Mouse (Mus musculus) lung, embryonic 14.5 days (tissue): ENCODE data around the gene Mcam. TPM values are rescaled to one million over a fixed set of nuclear protein-coding genes. Genes with fewer than 3 reads are reported as not detected.

Experiments
- ATAC-seq: fragments of 200-750 bp; cut with Nextera tagmentation; 2 replicates; pipeline ENCODE4 v1.8.0; 2017; ENCODE audit warnings: mild to moderate bottlenecking, moderate TSS enrichment, moderate library complexity; ENCODE audit not compliant: insufficient read depth
- DNase-seq: peaks from one replicate; pipeline ENCODE4 v3.0.0-alpha.2; 2015
- H3K27ac ChIP-seq: fragments of 300-500 bp; sonication (generic); 2 replicates; pipeline ENCODE4 v1.5.1; 2014; ENCODE audit warnings: low read depth, mild to moderate bottlenecking, moderate library complexity
- H3K27me3 ChIP-seq: fragments of 300-500 bp; sonication (generic); 2 replicates; pipeline ENCODE4 v1.6.1; 2014; ENCODE audit warnings: low read length, control low read depth; ENCODE audit not compliant: insufficient read depth
- H3K36me3 ChIP-seq: fragments of 300-500 bp; sonication (generic); 2 replicates; pipeline ENCODE4 v1.6.1; 2014; ENCODE audit warnings: control low read depth; ENCODE audit not compliant: insufficient read depth
- H3K4me1 ChIP-seq: fragments of 300-500 bp; sonication (generic); 2 replicates; pipeline ENCODE4 v1.6.1; 2014; ENCODE audit warnings: antibody characterized with exemption, control low read depth; ENCODE audit not compliant: insufficient read depth
- H3K4me2 ChIP-seq: fragments of 300-500 bp; sonication (generic); 2 replicates; pipeline ENCODE4 v1.6.1; 2014; ENCODE audit warnings: mild to moderate bottlenecking
- H3K4me3 ChIP-seq: fragments of 300-500 bp; sonication (generic); 2 replicates; pipeline ENCODE4 v1.5.1; 2014; ENCODE audit warnings: low read depth, low read length
- H3K9ac ChIP-seq: fragments of 300-500 bp; sonication (generic); 2 replicates; pipeline ENCODE4 v1.6.1; 2014
- H3K9me3 ChIP-seq: fragments of 300-500 bp; sonication (generic); 2 replicates; pipeline ENCODE4 v1.6.1; 2016; ENCODE audit warnings: low read depth, low read length, control low read depth
- CTCF ChIP-seq: IDR thresholded peaks from 2 replicates; pipeline ENCODE4 v1.5.1; 2016; ENCODE audit warnings: antibody characterized with exemption, low read depth
- WGBS: fragments of 180-500 bp; shearing (Covaris S2); extraction: QIAGEN DNeasy Blood & Tissue Kit; methylation state at CpG from one replicate; pipeline ENCODE4 v1.1.7; 2014; 5-methylcytosine and 5-hydroxymethylcytosine counted together
- polyA plus RNA-seq: library from polyadenylated mRNA; unstranded; fragments of >200 nt; fragmentation: Nextera tagmentation; extraction: Ambion mirVana; gene quantifications from 2 replicates; pipeline ENCODE4 v1.2.1, GENCODE M21; 2014

Gene Mcam
- polyA plus RNA-seq, 1 experiment from 2014 or later = 84.9 TPM

DNA sequence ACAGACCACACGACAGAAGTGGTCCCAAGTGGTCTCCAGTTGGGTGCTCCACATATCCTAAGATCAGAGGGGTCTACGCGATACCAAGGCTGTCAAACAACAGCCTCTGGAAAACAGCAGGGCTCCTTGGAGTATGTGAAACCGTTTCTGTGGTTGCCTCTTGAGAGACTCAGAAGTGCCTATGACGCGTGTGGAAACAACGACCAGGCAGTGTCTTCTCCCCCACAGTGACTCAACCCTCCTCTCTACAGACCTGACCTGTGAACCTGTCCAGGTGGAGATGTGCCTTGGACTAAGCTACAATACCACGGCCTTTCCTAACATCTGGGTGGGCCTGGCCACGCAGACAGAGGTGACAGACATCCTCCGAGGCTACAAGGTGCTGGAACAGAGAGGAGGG, 28.5 kb upstream of the Mcam start:
- no peak for TF ChIP-seq CTCF
- H3K27ac ChIP-seq = no peak overlapping the region
- H3K4me1 ChIP-seq = peaks cover 27% of the 10 kb centered on the region
- ATAC-seq (no peak), DNase-seq (no peak)
- H3K4me2 ChIP-seq = no peak overlapping the region
- peaks cover 47% of the 10 kb centered on the region for H3K36me3 ChIP-seq
- H3K4me3 ChIP-seq = no peak overlapping the region
- 76% methylated on average over 10 of the region's 10 CpGs for WGBS
- no peaks in the 10 kb centered on the region for H3K9me3 ChIP-seq
- no peaks in the 10 kb centered on the region for H3K27me3 ChIP-seq
- H3K9ac ChIP-seq = no peak overlapping the region

DNA sequence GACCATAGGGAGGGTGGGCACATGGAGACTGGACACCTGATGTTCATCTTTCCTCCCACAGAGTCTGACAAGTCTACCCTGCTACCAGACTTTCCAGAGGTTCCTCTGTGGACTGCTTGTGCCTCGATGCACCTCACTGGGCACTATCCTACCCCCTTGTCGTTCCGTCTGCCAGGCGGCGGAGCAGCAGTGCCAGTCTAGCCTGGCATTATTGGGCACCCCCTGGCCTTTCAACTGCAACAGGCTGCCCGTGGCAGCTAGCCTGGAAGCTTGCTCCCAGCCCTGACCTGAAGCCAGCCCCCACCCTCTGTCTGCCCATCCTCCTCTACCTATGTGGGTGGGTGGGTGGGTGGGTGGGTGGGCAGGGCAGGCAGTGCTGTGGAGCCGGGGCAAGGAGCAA, 28.1 kb upstream of the Mcam start:
- Histone ChIP-seq H3K36me3 (peaks cover 47% of the 10 kb centered on the region), H3K9ac (no peak overlapping the region), H3K9me3 (no peaks in the 10 kb centered on the region), H3K4me1 (peaks cover 27% of the 10 kb centered on the region), H3K27me3 (no peaks in the 10 kb centered on the region), H3K4me3 (no peak overlapping the region), H3K4me2 (no peak overlapping the region), H3K27ac (0 out of 2 replicates have a peak overlapping the region, but pooled peaks have one; percentile 91)
- no peak for TF ChIP-seq CTCF
- 90% methylated on average over 7 of the region's 7 CpGs for WGBS
- DNase-seq (no peak), ATAC-seq (no peak)

DNA sequence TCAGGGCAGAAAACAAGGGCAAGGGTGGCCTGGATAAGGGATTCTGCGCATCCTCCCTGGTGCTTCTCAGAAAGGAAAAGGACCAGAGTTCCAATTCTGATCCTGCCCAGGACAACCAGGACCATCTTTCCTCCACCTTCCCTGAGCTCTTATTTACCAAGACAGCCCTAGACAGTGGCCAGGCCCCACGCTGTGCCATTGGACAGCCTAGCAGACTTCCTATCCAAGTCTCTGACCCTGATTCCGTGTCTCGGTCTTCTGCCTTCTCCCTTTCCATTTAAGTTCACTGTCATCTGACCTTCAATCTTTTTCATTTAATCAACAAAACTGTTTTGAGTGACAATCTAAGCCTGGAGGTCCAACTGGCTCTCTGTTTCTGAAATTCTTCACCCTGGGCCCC, 27.7 kb upstream of the Mcam start:
- Histone ChIP-seq H3K9me3 (no peaks in the 10 kb centered on the region), H3K36me3 (peaks cover 47% of the 10 kb centered on the region), H3K4me3 (no peak overlapping the region), H3K4me2 (peak overlapping the region; percentile 59; the same call in 1 of the 2 replicates), H3K9ac (no peak overlapping the region), H3K4me1 (peaks cover 27% of the 10 kb centered on the region), H3K27me3 (no peaks in the 10 kb centered on the region), H3K27ac (peak overlapping the region; percentile 91)
- no peak for DNase-seq
- TF ChIP-seq CTCF = no peak
- ATAC-seq = no peak
- WGBS = 60% methylated on average over 4 of the region's 4 CpGs

DNA sequence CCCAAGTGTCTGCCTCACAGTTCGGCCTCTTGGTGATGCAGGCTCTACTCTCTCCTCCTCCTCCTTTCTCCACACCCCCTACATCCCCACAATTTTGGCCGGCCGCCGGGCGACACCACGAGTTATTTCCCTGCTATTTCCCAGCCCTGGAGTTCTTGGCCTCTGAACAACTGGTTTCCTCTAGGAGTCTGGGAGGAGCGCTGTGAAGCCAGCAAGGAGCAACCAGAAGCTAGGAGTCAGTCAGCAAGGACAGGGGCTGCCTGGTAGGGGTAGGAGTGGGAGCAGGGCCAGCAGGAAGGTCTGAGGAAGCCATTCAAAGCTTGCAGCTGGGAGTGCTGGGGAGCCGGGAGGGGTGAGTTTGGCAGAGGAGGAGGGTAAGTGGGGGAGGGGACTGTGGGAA, 27.2 kb upstream of the Mcam start, which contains the start of gene C1qtnf5:
Gene C1qtnf5, plus strand, starts transcription at position 136 of the 400 bp plus-strand sequence.
- WGBS = 21% methylated on average over 8 of the region's 8 CpGs
- H3K36me3 ChIP-seq = peaks cover 47% of the 10 kb centered on the region
- DNase-seq (peak; percentile 95), ATAC-seq (peak; percentile 85)
- peak within 1 kb of the TSS; percentile 20; the same call in 1 of the 2 replicates for H3K9ac ChIP-seq
- peak; percentile 15; the same call in 1 of the 2 replicates for TF ChIP-seq CTCF
- peak within 1 kb of the TSS; percentile 59 for H3K4me2 ChIP-seq
- no peaks in the 10 kb centered on the region for H3K27me3 ChIP-seq
- H3K4me3 ChIP-seq = peak within 1 kb of the TSS; percentile 27
- H3K9me3 ChIP-seq = no peaks in the 10 kb centered on the region
- H3K4me1 ChIP-seq = peaks cover 27% of the 10 kb centered on the region
- peak within 1 kb of the TSS; percentile 91 for H3K27ac ChIP-seq

DNA sequence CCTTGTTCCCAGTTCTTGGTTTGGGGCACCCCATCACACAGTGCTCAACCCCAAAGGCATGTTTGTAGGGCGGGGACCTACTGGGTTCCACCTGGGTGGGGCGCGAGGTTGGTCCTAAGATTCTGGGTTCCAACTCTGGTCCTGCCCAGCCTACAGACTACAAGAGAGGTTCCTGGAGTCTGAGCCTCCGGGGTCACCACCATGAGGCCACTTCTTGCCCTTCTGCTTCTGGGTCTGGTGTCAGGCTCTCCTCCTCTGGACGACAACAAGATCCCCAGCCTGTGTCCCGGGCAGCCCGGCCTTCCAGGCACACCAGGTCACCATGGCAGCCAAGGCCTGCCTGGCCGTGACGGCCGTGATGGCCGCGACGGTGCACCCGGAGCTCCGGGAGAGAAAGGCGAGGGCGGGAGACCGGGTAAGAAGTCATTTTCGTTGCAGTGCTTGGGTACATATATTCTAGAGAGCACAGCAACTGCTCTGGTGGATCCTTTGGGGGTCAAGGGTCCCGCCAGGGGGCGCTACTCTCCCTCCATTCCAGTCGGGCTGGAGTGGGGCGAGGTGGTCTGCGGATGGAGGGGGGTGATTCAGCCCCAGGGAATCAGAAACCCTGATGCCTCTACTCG, 26.6 kb upstream of the Mcam start:
- ATAC-seq (no peak; the same call in none of the 2 replicates), DNase-seq (peak; percentile 61)
- peak overlapping the region; percentile 20; the same call in 1 of the 2 replicates for H3K9ac ChIP-seq
- peaks cover 27% of the 10 kb centered on the region for H3K4me1 ChIP-seq
- peaks cover 47% of the 10 kb centered on the region for H3K36me3 ChIP-seq
- H3K9me3 ChIP-seq = no peaks in the 10 kb centered on the region
- TF ChIP-seq CTCF = peak; percentile 53
- 45% methylated on average over 25 of the region's 25 CpGs for WGBS
- peak overlapping the region; percentile 27 for H3K4me3 ChIP-seq
- H3K4me2 ChIP-seq = peak overlapping the region; percentile 59
- peak overlapping the region; percentile 91 for H3K27ac ChIP-seq
- H3K27me3 ChIP-seq = no peaks in the 10 kb centered on the region

DNA sequence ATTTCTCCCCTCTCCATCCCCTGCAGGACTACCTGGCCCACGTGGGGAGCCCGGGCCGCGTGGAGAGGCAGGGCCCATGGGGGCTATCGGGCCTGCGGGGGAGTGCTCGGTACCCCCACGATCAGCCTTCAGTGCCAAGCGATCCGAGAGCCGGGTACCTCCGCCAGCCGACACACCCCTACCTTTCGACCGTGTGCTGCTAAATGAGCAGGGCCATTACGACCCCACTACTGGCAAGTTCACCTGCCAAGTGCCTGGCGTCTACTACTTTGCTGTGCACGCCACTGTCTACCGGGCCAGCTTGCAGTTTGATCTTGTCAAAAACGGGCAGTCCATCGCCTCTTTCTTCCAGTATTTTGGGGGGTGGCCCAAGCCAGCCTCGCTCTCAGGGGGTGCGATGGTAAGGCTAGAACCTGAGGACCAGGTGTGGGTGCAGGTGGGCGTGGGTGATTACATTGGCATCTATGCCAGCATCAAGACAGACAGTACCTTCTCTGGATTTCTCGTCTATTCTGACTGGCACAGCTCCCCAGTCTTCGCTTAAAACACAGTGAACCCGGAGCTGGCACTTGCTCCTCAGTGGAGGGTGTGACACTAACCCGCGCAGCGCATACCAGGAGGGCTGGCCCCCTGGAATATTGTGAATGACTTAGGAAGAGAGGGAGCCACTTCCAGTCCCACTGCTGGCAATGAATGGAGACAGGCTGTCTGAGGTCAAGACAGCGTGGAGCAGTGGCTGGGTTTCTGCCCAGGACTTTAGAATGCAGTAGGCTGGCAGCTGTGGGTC, 25.8 kb upstream of the Mcam start:
- no peak for TF ChIP-seq CTCF
- no peaks in the 10 kb centered on the region for H3K9me3 ChIP-seq
- WGBS = 80% methylated on average over 31 of the region's 31 CpGs
- DNase-seq = no peak
- peaks cover 47% of the 10 kb centered on the region for H3K36me3 ChIP-seq
- no peaks in the 10 kb centered on the region for H3K27me3 ChIP-seq
- no peak for ATAC-seq
- no peak overlapping the region for H3K9ac ChIP-seq
- peak overlapping the region; percentile 59 for H3K4me2 ChIP-seq
- H3K4me3 ChIP-seq = peak overlapping the region; percentile 27; the same call in 1 of the 2 replicates
- H3K4me1 ChIP-seq = peaks cover 27% of the 10 kb centered on the region
- no peak overlapping the region for H3K27ac ChIP-seq
